Mouse (Mus musculus) natural killer cell, adult 2 months (primary cell): ENCODE results near the gene Rnf151.

Experiments
- DNase-seq, 2 experiments: peaks; one replicate each; pipeline ENCODE4 v3.0.0; 2022; ENCODE audit warnings: low spot score in 2 of 2

Gene Rnf151

DNA sequence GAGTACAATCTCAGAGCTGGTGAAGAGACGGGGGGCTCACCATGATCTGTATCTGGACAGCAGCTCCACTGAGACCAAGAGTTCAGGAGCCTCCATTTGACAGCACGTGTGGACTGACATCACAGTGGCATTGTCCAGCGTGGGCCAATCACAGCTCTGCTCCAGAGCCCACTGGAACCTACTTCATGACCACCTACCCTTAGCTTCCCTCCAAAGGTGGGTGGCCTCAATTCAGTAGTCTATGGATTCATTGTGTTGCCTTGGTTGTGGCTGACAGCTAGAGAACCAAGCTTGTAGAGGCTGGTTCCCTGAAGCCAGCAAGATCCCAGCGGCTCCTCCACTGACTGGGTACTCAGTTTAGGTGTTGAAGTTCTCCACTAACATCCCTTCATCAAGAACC lies at the start of gene Rnf151, which contains the start of gene Rps2:
Rnf151 (minus strand) TSS at position 121 of the 400 bp plus-strand sequence.
Rps2 (plus strand) TSS at position 174 of the 400 bp plus-strand sequence.
- DNase-seq = no peak

- DNase-seq = no peak
Observed at GRCm38 (mm10) chr17:24766266-24766875, 48.5 kb upstream of the Rnf151 start.

GRCm38 (mm10) chr17:24765016-24765905 lies 47.4 kb upstream of the Rnf151 start:
- no peak for DNase-seq

DNA sequence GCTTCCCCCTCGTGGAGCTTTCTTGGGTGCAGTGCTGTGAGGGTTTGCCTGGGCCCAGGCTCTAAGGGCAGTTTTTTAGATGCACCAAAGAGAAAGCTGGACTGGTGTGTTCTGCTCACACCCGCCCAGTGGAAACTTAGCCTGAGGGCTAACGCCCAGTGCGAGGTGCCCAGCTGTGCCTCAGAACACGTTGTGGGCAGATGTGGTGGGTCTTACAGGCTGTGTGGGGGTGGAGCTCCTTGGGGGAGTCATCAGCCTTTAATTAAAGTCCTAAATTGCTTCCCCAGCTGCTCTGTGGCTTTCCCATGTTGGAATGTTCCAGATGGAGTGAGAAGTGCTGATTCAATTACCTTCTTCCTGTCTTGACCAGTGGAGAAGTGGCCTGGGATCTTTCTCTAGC lies 43.3 kb upstream of the Rnf151 start:
- DNase-seq = no peak

GRCm38 (mm10) chr17:24757394-24757793 lies 39.5 kb upstream of the Rnf151 start:
- no peak for DNase-seq

GRCm38 (mm10) chr17:24752415-24753394 lies 34.8 kb upstream of the Rnf151 start, which contains the start of gene Hs3st6:
Gene Hs3st6, plus strand, starts transcription at chr17:24752988.
- no peak for DNase-seq

DNA sequence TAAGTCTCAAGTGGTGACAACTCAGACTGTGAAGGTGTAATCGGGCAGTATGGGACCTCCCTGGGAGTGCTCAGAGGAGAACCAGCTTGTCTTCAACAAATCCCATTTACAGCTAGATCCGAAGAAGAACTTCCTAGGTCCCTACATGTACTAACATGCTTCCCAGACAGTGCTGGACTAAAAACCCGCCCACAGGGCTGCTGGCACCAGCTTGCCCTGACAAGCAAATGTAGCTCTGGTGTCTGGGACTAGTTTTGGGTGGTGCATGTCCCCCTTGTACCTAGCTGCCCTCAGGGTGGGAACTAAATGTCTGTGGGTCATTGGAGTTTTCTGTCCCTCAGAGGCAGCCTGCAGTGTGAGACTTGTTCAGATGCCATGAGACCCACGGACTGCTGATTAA lies 33.7 kb upstream of the Rnf151 start:
- DNase-seq = no peak

- no peak for DNase-seq
Observed at GRCm38 (mm10) chr17:24746986-24747385, 29.1 kb upstream of the Rnf151 start.

GRCm38 (mm10) chr17:24745526-24746497 lies 27.9 kb upstream of the Rnf151 start:
- peak; percentile 72 to 83 for DNase-seq

- no peak for DNase-seq
Observed at GRCm38 (mm10) chr17:24744381-24744780, 26.5 kb upstream of the Rnf151 start.

DNA sequence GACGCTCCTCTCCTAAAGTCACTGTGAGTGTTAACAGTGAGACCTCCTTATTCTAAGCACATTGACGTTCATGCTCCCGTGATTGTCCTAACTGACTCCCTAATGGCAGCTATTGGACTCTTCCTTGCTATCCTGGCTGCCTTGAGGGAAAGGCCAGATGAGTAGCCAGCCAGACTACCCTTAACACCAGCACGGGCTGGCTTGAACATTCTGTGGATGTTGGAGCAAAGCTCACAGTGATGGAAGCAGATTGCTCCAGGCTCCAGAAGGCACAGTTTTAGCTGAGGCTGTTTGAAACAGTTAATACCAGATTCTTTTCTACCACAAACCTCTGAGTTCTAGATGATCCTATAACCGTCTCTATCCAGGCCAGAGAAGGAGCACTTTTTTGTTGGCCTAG lies 26.0 kb upstream of the Rnf151 start:
- DNase-seq = no peak

DNA sequence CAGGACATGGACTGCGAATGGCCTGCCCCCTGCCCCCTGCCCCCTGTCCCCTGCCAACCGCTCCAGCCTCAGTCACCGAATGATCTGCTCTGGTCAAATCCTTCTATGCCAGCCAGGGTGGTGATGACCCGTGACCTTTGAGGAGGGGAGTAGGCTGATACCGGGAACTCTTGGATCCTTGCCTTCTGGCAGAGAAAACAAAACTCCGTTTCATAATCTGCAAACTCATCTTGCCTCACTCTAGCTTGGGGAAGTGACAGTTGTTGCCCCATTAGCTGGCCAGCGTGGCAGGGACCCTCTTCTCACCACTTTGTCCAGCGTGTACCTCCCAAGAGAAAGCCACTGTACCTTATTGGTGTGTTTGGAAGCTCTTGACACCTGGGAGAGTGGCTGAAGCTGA lies 24.4 kb upstream of the Rnf151 start:
- DNase-seq = no peak

- no peak for DNase-seq
Observed at GRCm38 (mm10) chr17:24739926-24740325, 22.1 kb upstream of the Rnf151 start.

- no peak for DNase-seq
Observed at GRCm38 (mm10) chr17:24738238-24738637, 20.4 kb upstream of the Rnf151 start.

DNA sequence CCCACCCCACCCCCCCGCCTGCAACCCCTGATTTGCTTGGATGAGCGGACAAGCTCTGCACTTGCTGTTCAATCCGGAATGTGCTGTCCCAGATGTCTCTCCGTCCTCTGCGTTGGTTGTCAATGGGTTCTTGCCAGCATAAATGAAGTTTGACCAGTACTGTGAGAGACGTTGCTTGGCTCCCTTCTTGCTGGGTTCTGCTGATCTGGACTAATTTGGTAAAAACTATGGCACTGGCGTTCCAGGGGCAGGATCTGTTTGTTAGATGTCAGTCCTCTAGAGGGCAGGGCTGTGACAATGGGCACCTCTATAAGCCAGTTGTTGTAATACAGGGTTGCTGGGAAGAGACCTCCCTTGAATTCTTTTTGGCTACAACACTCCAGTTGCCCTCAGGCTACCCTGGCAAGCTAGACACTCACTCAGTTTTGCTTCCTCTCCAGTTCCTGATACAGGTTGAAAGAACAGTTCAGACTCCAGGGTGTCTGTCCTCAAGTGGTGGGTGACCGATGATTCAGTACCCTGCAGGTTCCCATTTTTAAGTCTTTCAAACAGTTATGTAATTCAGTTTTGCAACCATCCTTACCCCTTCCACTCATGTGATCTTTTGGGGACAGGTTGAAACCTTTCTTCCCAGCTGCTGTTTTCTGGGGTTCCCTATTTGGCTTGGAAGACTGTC lies 19.4 kb upstream of the Rnf151 start:
- DNase-seq = no peak

DNA sequence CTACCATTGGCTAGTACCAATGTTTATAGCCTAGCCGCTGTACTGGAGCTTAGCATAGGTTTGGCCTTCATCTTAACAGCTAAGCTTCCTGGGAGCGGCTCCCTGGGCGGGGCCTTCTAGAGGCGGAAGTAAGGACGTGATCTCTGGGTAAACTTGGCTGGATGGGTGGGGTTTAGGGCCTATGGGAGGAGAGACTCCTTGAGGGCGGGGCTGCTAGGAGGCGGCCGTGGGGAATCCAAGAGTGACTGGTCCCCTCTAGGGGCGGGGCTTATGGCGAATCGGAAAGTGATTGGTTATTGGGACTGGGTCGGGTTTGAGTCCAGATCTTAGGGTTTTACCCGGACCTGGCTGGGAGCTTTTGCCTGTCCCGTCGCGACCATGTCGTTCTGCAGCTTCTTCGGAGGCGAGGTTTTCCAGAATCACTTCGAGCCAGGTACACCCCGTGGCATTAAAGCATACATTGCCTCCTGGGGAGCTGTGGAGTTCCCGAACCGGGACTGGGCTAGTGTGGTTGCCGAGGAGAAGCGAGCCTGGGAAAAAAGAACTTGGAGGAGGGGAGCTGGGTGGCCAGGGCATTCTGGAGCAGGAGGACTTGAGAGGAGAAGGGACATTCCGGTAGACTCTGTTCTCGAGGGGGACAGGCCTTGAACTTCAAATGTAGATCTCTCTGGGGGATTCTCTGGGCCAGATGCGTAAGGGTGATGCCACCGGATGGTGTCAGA lies 18.6 kb upstream of the Rnf151 start, which contains the start of gene Msrb1:
Msrb1 (plus strand) TSS at position 313 of the 722 bp plus-strand sequence.
- peak; percentile 92 for DNase-seq

- no peak for DNase-seq
Observed at GRCm38 (mm10) chr17:24735446-24735845, 17.6 kb upstream of the Rnf151 start.

GRCm38 (mm10) chr17:24734513-24734912 lies 16.6 kb upstream of the Rnf151 start:
- no peak for DNase-seq

- no peak for DNase-seq
Observed at GRCm38 (mm10) chr17:24733434-24734050, 15.7 kb upstream of the Rnf151 start.
